ENCODE assay signal across 8 mouse cellular contexts in genomic region chr7:125766976-125767831, GRCm38 (mm10). TPM values are rescaled to one million over a fixed set of nuclear protein-coding genes. Genes with fewer than 3 reads are reported as not detected.
DNase-seq lines count a peak whose midpoint lies in the region; ATAC-seq and TF ChIP-seq lines count a peak whose summit lies in the region.

No protein-coding gene starts in this region.

- peak; percentile 27 for DNase-seq in ES-E14 (ENCODE audit: low read depth, low spot score)
- peak; percentile 74 for DNase-seq in adrenal gland, postnatal 14 days
- peak; percentile 64 for DNase-seq in embryonic facial prominence, embryonic 10.5 days (ENCODE audit: low spot score)
- DNase-seq in kidney, postnatal 36 days, result peak; percentile 34 to 65
- peak in 2 of 3 experiments; percentile 3 to 10 for DNase-seq in liver, embryonic 14.5 days (ENCODE audit: low read depth in 3 of 3, low spot score in 3 of 3)
- peak; percentile 34 for DNase-seq in retina, postnatal 7 days (ENCODE audit: low read depth, low spot score)

- WGBS in embryonic facial prominence, embryonic 10.5 days, result 73% methylated on average over 9 of the region's 9 CpGs
- WGBS in heart, embryonic 11.5 days (ENCODE audit: insufficient replicate concordance), result 56% methylated on average over 9 of the region's 9 CpGs
- WGBS in liver, embryonic 14.5 days (ENCODE audit: insufficient replicate concordance), result 57% methylated on average over 9 of the region's 9 CpGs

- no peaks in the 10 kb centered on the region for H3K4me1 ChIP-seq in ES-E14 (ENCODE audit: control insufficient read depth in 2 of 2, insufficient read depth in 2 of 2, low read length in 2 of 2, poor library complexity in 1 of 2)
- H3K4me1 ChIP-seq in embryonic facial prominence, embryonic 10.5 days, result peaks cover 22% of the 10 kb centered on the region
- peaks cover 42% of the 10 kb centered on the region for H3K4me1 ChIP-seq in heart, embryonic 11.5 days (ENCODE audit: control insufficient read depth, insufficient read depth, low read length)
- no peaks in the 10 kb centered on the region for H3K4me1 ChIP-seq in liver, embryonic 14.5 days (replicated peaks; ENCODE audit: control insufficient read depth in 2 of 2, insufficient read depth in 2 of 2, low read length in 1 of 2)

- H3K9me3 ChIP-seq in ES-E14 (ENCODE audit: control insufficient read depth, insufficient read depth, low read depth, low read length), result no peaks in the 10 kb centered on the region
- no peaks in the 10 kb centered on the region for H3K9me3 ChIP-seq in embryonic facial prominence, embryonic 10.5 days
- no peaks in the 10 kb centered on the region for H3K9me3 ChIP-seq in heart, embryonic 11.5 days (replicated peaks; ENCODE audit: control insufficient read depth, low read length)
- H3K9me3 ChIP-seq in liver, embryonic 14.5 days (ENCODE audit: control insufficient read depth, low read length), result no peaks in the 10 kb centered on the region

- H3K4me3 ChIP-seq in ES-E14 (ENCODE audit: insufficient read depth in 1 of 2, low read depth in 1 of 2, low read length in 2 of 2, poor library complexity in 1 of 2, severe bottlenecking in 1 of 2), result no peak overlapping the region
- no peak overlapping the region for H3K4me3 ChIP-seq in embryonic facial prominence, embryonic 10.5 days
- no peak overlapping the region for H3K4me3 ChIP-seq in heart, embryonic 11.5 days (ENCODE audit: low read depth, low read length)
- H3K4me3 ChIP-seq in liver, embryonic 14.5 days (ENCODE audit: insufficient read depth in 1 of 2, low read depth in 2 of 2, low read length in 2 of 2), result no peak overlapping the region

- peaks cover 10% of the 10 kb centered on the region; the same call in 1 of the 2 replicates for H3K27me3 ChIP-seq in embryonic facial prominence, embryonic 10.5 days (replicated peaks; ENCODE audit: low read depth, poor library complexity, severe bottlenecking)
- no peaks in the 10 kb centered on the region for H3K27me3 ChIP-seq in heart, embryonic 11.5 days (ENCODE audit: control insufficient read depth, insufficient read depth, low read length)
- H3K27me3 ChIP-seq in liver, embryonic 14.5 days (ENCODE audit: control insufficient read depth, insufficient read depth, low read length), result no peaks in the 10 kb centered on the region

- ATAC-seq in heart, embryonic 11.5 days (replicated peaks; ENCODE audit: insufficient number of reproducible peaks, low FRiP score, low TSS enrichment), result no peak
- no peak for ATAC-seq in liver, embryonic 14.5 days (ENCODE audit: insufficient read depth)
- ATAC-seq in monocyte, adult 5-6 weeks (replicated peaks; ENCODE audit: insufficient number of reproducible peaks, low FRiP score, low TSS enrichment, poor library complexity, severe bottlenecking), result no peak

- H3K4me2 ChIP-seq in heart, embryonic 11.5 days, result peak overlapping the region; percentile 20; the same call in 1 of the 2 replicates
- no peak overlapping the region for H3K4me2 ChIP-seq in liver, embryonic 14.5 days (ENCODE audit: low read depth)

- H3K27ac ChIP-seq in ES-E14 (ENCODE audit: insufficient read depth, low read depth, low read length, poor library complexity, severe bottlenecking), result no peak overlapping the region
- H3K27ac ChIP-seq in embryonic facial prominence, embryonic 10.5 days (replicated peaks), result no peak overlapping the region
- H3K27ac ChIP-seq in heart, embryonic 11.5 days (ENCODE audit: low read depth, low read length), result peak overlapping the region; percentile 32; the same call in 1 of the 2 replicates
- H3K27ac ChIP-seq in liver, embryonic 14.5 days, result no peak overlapping the region

- in situ Hi-C loops in ES-E14 (cut with MboI; ENCODE audit: low sequenced_read_pairs in 2 of 2, unreplicated experiment in 2 of 2), result no loop called here

- no peak overlapping the region for H3K9ac ChIP-seq in ES-E14 (ENCODE audit: insufficient read depth, low read depth, low read length, poor library complexity, severe bottlenecking)
- no peak overlapping the region for H3K9ac ChIP-seq in heart, embryonic 11.5 days (ENCODE audit: low read depth, low read length)
- H3K9ac ChIP-seq in liver, embryonic 14.5 days (replicated peaks), result no peak overlapping the region

- peak; percentile 76 for TF ChIP-seq CTCF in liver, embryonic 14.5 days (IDR thresholded peaks at IDR 0.05; ENCODE audit: low read depth)

- H3K36me3 ChIP-seq in ES-E14 (ENCODE audit: control insufficient read depth, insufficient read depth, low read length, poor library complexity, severe bottlenecking), result 0 out of 2 replicates have a peak, but pooled peaks cover 2% of the 10 kb centered on the region
- peaks cover 23% of the 10 kb centered on the region for H3K36me3 ChIP-seq in embryonic facial prominence, embryonic 10.5 days (replicated peaks)
- no peaks in the 10 kb centered on the region; the same call in 1 of the 2 replicates for H3K36me3 ChIP-seq in heart, embryonic 11.5 days (ENCODE audit: control insufficient read depth, insufficient read depth, low read length)
- H3K36me3 ChIP-seq in liver, embryonic 14.5 days (replicated peaks; ENCODE audit: control insufficient read depth, insufficient read depth, low read depth), result no peaks in the 10 kb centered on the region

- no peak for TF ChIP-seq EP300 in liver, embryonic 14.5 days (IDR thresholded peaks at IDR 0.05; ENCODE audit: low read depth)

TF ChIP-seq in ES-E14, 5 proteins besides CTCF, POLR2A, EP300 and RAD21:
- TF ChIP-seq CHD2 (IDR thresholded peaks at IDR 0.05; ENCODE audit: low read depth, low read length) (no peak), ZC3H11A (IDR thresholded peaks at IDR 0.05; ENCODE audit: borderline replicate concordance, low read depth, low read length) (0 out of 2 replicates have a peak, but pooled peaks have one; percentile 36)

RNA-seq across cellular contexts. Expression of gene D430042O09Rik, which starts 59.5 kb away (rescaled TPM):
- total RNA-seq in ES-E14 (2012; rRNA removed), result 4.4 and 4.8 TPM in 2 replicates
- total RNA-seq in adrenal gland, postnatal 14 days (2021), result 16.6 and 16.7 TPM in 2 replicates
- polyA plus RNA-seq in embryonic facial prominence, embryonic 10.5 days (2016; fragmentation: Nextera tagmentation; extraction: Ambion mirVana), result 8.8 and 8.9 TPM in 2 replicates
- polyA plus RNA-seq in heart, embryonic 11.5 days (2014; fragmentation: Nextera tagmentation; extraction: Ambion mirVana), result 8.7 and 9.4 TPM in 2 replicates
- polyA plus RNA-seq in liver, embryonic 14.5 days (2012; rRNA removed), result 2.2 and 2.3 TPM in 2 replicates
- 1.5 and 2.2 TPM in 2 replicates for polyA plus RNA-seq in liver, embryonic 14.5 days (2014; fragmentation: Nextera tagmentation; extraction: Ambion mirVana)
- 10.9 to 14.0 TPM (median 12.3 TPM) in 3 replicates for total RNA-seq in monocyte, adult 5-6 weeks (2017)

RNA-seq across cellular contexts. Expression of gene Gtf3c1, which starts 59.6 kb away (rescaled TPM):
- total RNA-seq in ES-E14 (2012; rRNA removed), result 83.5 and 95.4 TPM in 2 replicates
- total RNA-seq in adrenal gland, postnatal 14 days (2021), result 61.0 and 66.2 TPM in 2 replicates
- 49.3 and 52.1 TPM in 2 replicates for polyA plus RNA-seq in embryonic facial prominence, embryonic 10.5 days (2016; fragmentation: Nextera tagmentation; extraction: Ambion mirVana)
- 32.1 and 33.2 TPM in 2 replicates for polyA plus RNA-seq in heart, embryonic 11.5 days (2014; fragmentation: Nextera tagmentation; extraction: Ambion mirVana)
- 6.9 and 7.3 TPM in 2 replicates for polyA plus RNA-seq in liver, embryonic 14.5 days (2012; rRNA removed)
- 6.3 and 9.4 TPM in 2 replicates for polyA plus RNA-seq in liver, embryonic 14.5 days (2014; fragmentation: Nextera tagmentation; extraction: Ambion mirVana)
- 24.3 to 36.0 TPM (median 28.8 TPM) in 3 replicates for total RNA-seq in monocyte, adult 5-6 weeks (2017)

Comparison
In these comparisons a context has a peak if more than half of its experiments do, and no peak if none do; other contexts are left out.
1. DNase-seq: peak in every context shown above with its lines; median percentile 74 in adrenal gland, postnatal 14 days; 64 in embryonic facial prominence, embryonic 10.5 days; 50 in kidney, postnatal 36 days; 34 in retina, postnatal 7 days; 27 in ES-E14; 6 in liver, embryonic 14.5 days.